Mouse (Mus musculus) limb, embryonic 10.5 days (tissue): ENCODE data around the gene Slc39a9. TPM values are rescaled to one million over a fixed set of nuclear protein-coding genes. Genes with fewer than 3 reads are reported as not detected.
A peak's percentile ranks its signal among the peaks of the same experiment; 100 is the strongest.

Experiments
- DNase-seq: peaks from one replicate; pipeline ENCODE4 v3.0.0-alpha.2; 2017; ENCODE audit warnings: low spot score
- H3K27ac ChIP-seq: fragments of 300-500 bp; sonication (generic); 2 replicates; pipeline ENCODE4 v1.5.1; 2016; ENCODE audit warnings: mild to moderate bottlenecking
- H3K27me3 ChIP-seq: fragments of 300-500 bp; sonication (generic); 2 replicates; pipeline ENCODE4 v1.6.1; 2016; ENCODE audit warnings: low read depth, mild to moderate bottlenecking; ENCODE audit not compliant: poor library complexity, severe bottlenecking
- H3K36me3 ChIP-seq: fragments of 300-500 bp; sonication (generic); 2 replicates; pipeline ENCODE4 v1.6.1; 2016; ENCODE audit warnings: mild to moderate bottlenecking, moderate library complexity
- H3K4me1 ChIP-seq: fragments of 300-500 bp; sonication (generic); 2 replicates; pipeline ENCODE4 v1.6.1; 2016
- H3K4me3 ChIP-seq: fragments of 300-500 bp; sonication (generic); 2 replicates; pipeline ENCODE4 v1.5.1; 2016; ENCODE audit warnings: mild to moderate bottlenecking, moderate library complexity
- H3K9me3 ChIP-seq: fragments of 300-500 bp; sonication (generic); replicated peaks from 2 replicates; pipeline ENCODE4 v1.6.1; 2016; ENCODE audit warnings: mild to moderate bottlenecking
- WGBS: fragments of 180-500 bp; shearing (Covaris S2); methylation state at CpG from one replicate; pipeline ENCODE4 v1.1.7; 2016; 5-methylcytosine and 5-hydroxymethylcytosine counted together
- polyA plus RNA-seq: library from polyadenylated mRNA; unstranded; fragments of >200 nt; fragmentation: Nextera tagmentation; extraction: Ambion mirVana; gene quantifications from 2 replicates; pipeline ENCODE4 v1.2.1, GENCODE M21; 2016

The Slc39a9 gene
- 24.7 and 26.0 TPM in 2 replicates for polyA plus RNA-seq

GRCm38 (mm10) chr12:80643693-80644505 lies at the start of gene Slc39a9, which contains the start of gene Erh:
TSS of gene Slc39a9 (plus strand) at chr12:80643883.
TSS of gene Erh (minus strand) at chr12:80644341.
- Histone ChIP-seq H3K4me1 (peaks cover 28% of the 10 kb centered on the region), H3K27me3 (no peaks in the 10 kb centered on the region), H3K36me3 (peaks cover 43% of the 10 kb centered on the region), H3K9me3 (no peaks in the 10 kb centered on the region), H3K4me3 (peak within 1 kb of the TSS; percentile 99), H3K27ac (peak within 1 kb of the TSS; percentile 98)
- DNase-seq: peak; percentile 93
- under 1% methylated on average over 50 of the region's 50 CpGs for WGBS

- no peaks in the 10 kb centered on the region for H3K36me3 ChIP-seq
- no peak overlapping the region for H3K27ac ChIP-seq
- no peaks in the 10 kb centered on the region for H3K27me3 ChIP-seq
- 87% methylated on average over 4 of the region's 4 CpGs for WGBS
- no peaks in the 10 kb centered on the region for H3K4me1 ChIP-seq
- no peak overlapping the region for H3K4me3 ChIP-seq
- no peaks in the 10 kb centered on the region for H3K9me3 ChIP-seq
- no peak for DNase-seq
Observed at GRCm38 (mm10) chr12:80594141-80594540, 49.5 kb upstream of the Slc39a9 start.

- Histone ChIP-seq H3K4me3 (no peak overlapping the region), H3K36me3 (no peaks in the 10 kb centered on the region), H3K27me3 (no peaks in the 10 kb centered on the region), H3K4me1 (no peaks in the 10 kb centered on the region), H3K27ac (no peak overlapping the region), H3K9me3 (no peaks in the 10 kb centered on the region)
- 92% methylated on average over 4 of the region's 4 CpGs for WGBS
- DNase-seq: no peak
Observed at GRCm38 (mm10) chr12:80594781-80595180, 48.9 kb upstream of the Slc39a9 start.

GRCm38 (mm10) chr12:80595566-80595965 lies 48.1 kb upstream of the Slc39a9 start:
- no peaks in the 10 kb centered on the region for H3K9me3 ChIP-seq
- H3K27ac ChIP-seq: no peak overlapping the region
- H3K4me1 ChIP-seq: peaks cover under 1% of the 10 kb centered on the region; the same call in 1 of the 2 replicates
- WGBS: 90% methylated on average over 4 of the region's 4 CpGs
- no peak for DNase-seq
- no peaks in the 10 kb centered on the region for H3K36me3 ChIP-seq
- no peaks in the 10 kb centered on the region for H3K27me3 ChIP-seq
- H3K4me3 ChIP-seq: no peak overlapping the region

- Histone ChIP-seq H3K9me3 (no peaks in the 10 kb centered on the region), H3K4me1 (peaks cover 5% of the 10 kb centered on the region; the same call in 1 of the 2 replicates), H3K36me3 (no peaks in the 10 kb centered on the region), H3K4me3 (no peak overlapping the region), H3K27ac (no peak overlapping the region), H3K27me3 (no peaks in the 10 kb centered on the region)
- WGBS: 91% methylated on average over 4 of the region's 4 CpGs
- no peak for DNase-seq
Observed at GRCm38 (mm10) chr12:80595968-80596367, 47.7 kb upstream of the Slc39a9 start.

- Histone ChIP-seq H3K4me3 (no peak overlapping the region), H3K4me1 (peaks cover 6% of the 10 kb centered on the region; the same call in 1 of the 2 replicates), H3K27ac (no peak overlapping the region), H3K9me3 (no peaks in the 10 kb centered on the region), H3K36me3 (no peaks in the 10 kb centered on the region), H3K27me3 (no peaks in the 10 kb centered on the region)
- WGBS: 36% methylated on average over 7 of the region's 7 CpGs
- DNase-seq: no peak
Observed at GRCm38 (mm10) chr12:80598236-80598635, 45.4 kb upstream of the Slc39a9 start.

GRCm38 (mm10) chr12:80598756-80599155 lies 44.9 kb upstream of the Slc39a9 start:
- DNase-seq: no peak
- Histone ChIP-seq H3K4me3 (no peak overlapping the region), H3K36me3 (no peaks in the 10 kb centered on the region), H3K9me3 (no peaks in the 10 kb centered on the region), H3K4me1 (peaks cover 6% of the 10 kb centered on the region; the same call in 1 of the 2 replicates), H3K27ac (no peak overlapping the region), H3K27me3 (no peaks in the 10 kb centered on the region)
- WGBS: 55% methylated on average over 6 of the region's 6 CpGs

- Histone ChIP-seq H3K4me1 (peaks cover 6% of the 10 kb centered on the region; the same call in 1 of the 2 replicates), H3K27ac (no peak overlapping the region), H3K9me3 (no peaks in the 10 kb centered on the region), H3K4me3 (no peak overlapping the region), H3K27me3 (no peaks in the 10 kb centered on the region), H3K36me3 (no peaks in the 10 kb centered on the region)
- WGBS: 86% methylated on average over 9 of the region's 9 CpGs
- DNase-seq: no peak
Observed at GRCm38 (mm10) chr12:80601597-80602269, 42.0 kb upstream of the Slc39a9 start.

GRCm38 (mm10) chr12:80602432-80602831 lies 41.3 kb upstream of the Slc39a9 start:
- Histone ChIP-seq H3K4me1 (peaks cover 6% of the 10 kb centered on the region; the same call in 1 of the 2 replicates), H3K9me3 (no peaks in the 10 kb centered on the region), H3K27me3 (no peaks in the 10 kb centered on the region), H3K36me3 (no peaks in the 10 kb centered on the region), H3K27ac (no peak overlapping the region), H3K4me3 (no peak overlapping the region)
- DNase-seq: no peak
- WGBS: 91% methylated on average over 5 of the region's 5 CpGs

- no peaks in the 10 kb centered on the region for H3K36me3 ChIP-seq
- no peak overlapping the region for H3K4me3 ChIP-seq
- no peak overlapping the region for H3K27ac ChIP-seq
- H3K9me3 ChIP-seq: no peaks in the 10 kb centered on the region
- WGBS: 77% methylated on average over 4 of the region's 4 CpGs
- DNase-seq: no peak
- peaks cover 6% of the 10 kb centered on the region; the same call in 1 of the 2 replicates for H3K4me1 ChIP-seq
- no peaks in the 10 kb centered on the region for H3K27me3 ChIP-seq
Observed at GRCm38 (mm10) chr12:80603566-80603965, 40.1 kb upstream of the Slc39a9 start.

GRCm38 (mm10) chr12:80604218-80604617 lies 39.5 kb upstream of the Slc39a9 start:
- Histone ChIP-seq H3K4me1 (peaks cover 6% of the 10 kb centered on the region; the same call in 1 of the 2 replicates), H3K27ac (no peak overlapping the region), H3K36me3 (no peaks in the 10 kb centered on the region), H3K4me3 (no peak overlapping the region), H3K9me3 (no peaks in the 10 kb centered on the region), H3K27me3 (no peaks in the 10 kb centered on the region)
- DNase-seq: no peak
- WGBS: 93% methylated on average over 2 of the region's 2 CpGs

- H3K27ac ChIP-seq: no peak overlapping the region
- no peaks in the 10 kb centered on the region for H3K4me1 ChIP-seq
- 91% methylated on average over 1 of the region's 1 CpGs for WGBS
- H3K4me3 ChIP-seq: no peak overlapping the region
- no peaks in the 10 kb centered on the region for H3K27me3 ChIP-seq
- DNase-seq: no peak
- no peaks in the 10 kb centered on the region for H3K9me3 ChIP-seq
- H3K36me3 ChIP-seq: no peaks in the 10 kb centered on the region
Observed at GRCm38 (mm10) chr12:80608576-80608975, 35.1 kb upstream of the Slc39a9 start.

- DNase-seq: no peak
- Histone ChIP-seq H3K36me3 (no peaks in the 10 kb centered on the region), H3K27me3 (no peaks in the 10 kb centered on the region), H3K9me3 (no peaks in the 10 kb centered on the region), H3K27ac (no peak overlapping the region), H3K4me1 (no peaks in the 10 kb centered on the region), H3K4me3 (no peak overlapping the region)
- 87% methylated on average over 3 of the region's 3 CpGs for WGBS
Observed at GRCm38 (mm10) chr12:80609928-80610327, 33.8 kb upstream of the Slc39a9 start.
